ENCODE assay signal across 15 mouse cellular contexts in the genomic region with DNA sequence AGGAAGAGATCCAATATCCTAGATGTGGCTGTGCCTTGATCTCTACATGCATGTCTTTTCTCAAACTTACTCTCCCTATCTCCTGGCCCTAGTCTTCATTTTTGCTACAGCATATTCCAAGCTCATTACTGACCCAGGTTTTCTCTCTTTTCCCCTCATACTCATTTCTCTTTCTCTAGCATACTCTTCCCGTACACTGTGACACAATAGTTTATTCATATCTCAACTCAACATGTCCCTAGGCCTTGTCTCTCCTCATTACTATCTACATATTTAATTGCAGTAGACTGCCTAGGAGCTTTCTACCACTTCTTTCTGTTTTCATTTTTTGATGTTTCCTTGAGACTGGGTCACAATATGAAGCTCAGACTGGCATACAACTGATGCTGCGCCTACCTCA.
"Had no signal": no experiment of that assay in that cellular context is flagged by ENCODE, and none has a peak within 500 bp of the region (broad histone marks: within the 10 kb centered on the region; RNA-seq: fewer than 3 reads in every experiment).

No protein-coding gene starts in this region.

- H3K27ac ChIP-seq: kidney, embryonic 15.5 days; left cerebral cortex, adult 2 months; limb, embryonic 15.5 days; liver, embryonic 14.5 days; midbrain, embryonic 10.5 days; neural tube, embryonic 12.5 days had no signal

- H3K4me1 ChIP-seq: kidney, embryonic 15.5 days; midbrain, embryonic 10.5 days; neural tube, embryonic 12.5 days had no signal

- H3K27me3 ChIP-seq: kidney, embryonic 15.5 days; limb, embryonic 15.5 days; neural tube, embryonic 12.5 days had no signal

- H3K9me3 ChIP-seq: kidney, embryonic 15.5 days; limb, embryonic 15.5 days; midbrain, embryonic 10.5 days; neural tube, embryonic 12.5 days had no signal

- DNase-seq: kidney, adult 2 months; kidney, postnatal 14 days; lung, adult 18-20 months; midbrain, embryonic 14.5 days; retina, postnatal 1 day; right cerebral cortex, postnatal 4 days; spleen, adult 18-20 months; thymus, postnatal 14 days had no signal

- H3K36me3 ChIP-seq: kidney, embryonic 15.5 days; limb, embryonic 15.5 days; midbrain, embryonic 10.5 days; neural tube, embryonic 12.5 days had no signal

- H3K4me3 ChIP-seq: kidney, embryonic 15.5 days; left cerebral cortex, adult 2 months; limb, embryonic 15.5 days; midbrain, embryonic 10.5 days; myocyte; neural tube, embryonic 12.5 days had no signal
